Mouse (Mus musculus) ZHBTc4 (cell line): Measurements from ENCODE around the gene Acsl1.

Experiments used
- DNase-seq: peaks from one replicate; pipeline ENCODE4 v3.0.0-alpha.2; 2011; ENCODE audit warnings: low read depth, low spot score

Gene Acsl1

GRCm38 (mm10) chr8:46470792-46471781, at the start of gene Acsl1:
Acsl1 (plus strand) TSS chr8:46471037.
- peak; percentile 99 for DNase-seq

GRCm38 (mm10) chr8:46421515-46421914, 49.3 kb upstream of the Acsl1 start:
- no peak for DNase-seq

GRCm38 (mm10) chr8:46427940-46428339, 42.9 kb upstream of the Acsl1 start:
- no peak for DNase-seq

- no peak for DNase-seq
Measured at GRCm38 (mm10) chr8:46429871-46430270, 41.0 kb upstream of the Acsl1 start.

- DNase-seq = no peak
Measured at GRCm38 (mm10) chr8:46431921-46432320, 38.9 kb upstream of the Acsl1 start.

GRCm38 (mm10) chr8:46432581-46432980, 38.3 kb upstream of the Acsl1 start:
- no peak for DNase-seq

- no peak for DNase-seq
Measured at GRCm38 (mm10) chr8:46433656-46434055, 37.2 kb upstream of the Acsl1 start.

- peak; percentile 56 for DNase-seq
Measured at GRCm38 (mm10) chr8:46438491-46438890, 32.3 kb upstream of the Acsl1 start.

- peak; percentile 87 for DNase-seq
Measured at GRCm38 (mm10) chr8:46445964-46446915, 24.6 kb upstream of the Acsl1 start.

- DNase-seq = no peak
Measured at GRCm38 (mm10) chr8:46447334-46447733, 23.5 kb upstream of the Acsl1 start.

- no peak for DNase-seq
Measured at GRCm38 (mm10) chr8:46448606-46449005, 22.2 kb upstream of the Acsl1 start.

- DNase-seq = no peak
Measured at GRCm38 (mm10) chr8:46449063-46449462, 21.8 kb upstream of the Acsl1 start.

- no peak for DNase-seq
Measured at GRCm38 (mm10) chr8:46449723-46450251, 21.1 kb upstream of the Acsl1 start.

- DNase-seq = no peak
Measured at GRCm38 (mm10) chr8:46458215-46458811, 12.5 kb upstream of the Acsl1 start.

GRCm38 (mm10) chr8:46468400-46468799, 2.4 kb upstream of the Acsl1 start:
- DNase-seq = no peak

GRCm38 (mm10) chr8:46469071-46469769, 1.6 kb upstream of the Acsl1 start:
- no peak for DNase-seq

- DNase-seq = no peak
Measured at GRCm38 (mm10) chr8:46470091-46470791, 596 bp upstream of the Acsl1 start.

- no peak for DNase-seq
Measured at GRCm38 (mm10) chr8:46471926-46472485, 1.2 kb downstream of the Acsl1 start.

GRCm38 (mm10) chr8:46474120-46474519, 3.3 kb downstream of the Acsl1 start:
- no peak for DNase-seq

GRCm38 (mm10) chr8:46474634-46475033, 3.8 kb downstream of the Acsl1 start:
- DNase-seq = no peak
